Mouse (Mus musculus) thymus, adult 18-20 months (tissue): ENCODE data around the gene Gm21954.
A peak's percentile ranks its signal among the peaks of the same experiment; 100 is the strongest.

Experiments
- DNase-seq, 2 experiments: peaks; one replicate each; pipeline ENCODE4 v3.0.0; 2022; ENCODE audit warnings: mixed read lengths in 2 of 2

Gene Gm21954

DNA sequence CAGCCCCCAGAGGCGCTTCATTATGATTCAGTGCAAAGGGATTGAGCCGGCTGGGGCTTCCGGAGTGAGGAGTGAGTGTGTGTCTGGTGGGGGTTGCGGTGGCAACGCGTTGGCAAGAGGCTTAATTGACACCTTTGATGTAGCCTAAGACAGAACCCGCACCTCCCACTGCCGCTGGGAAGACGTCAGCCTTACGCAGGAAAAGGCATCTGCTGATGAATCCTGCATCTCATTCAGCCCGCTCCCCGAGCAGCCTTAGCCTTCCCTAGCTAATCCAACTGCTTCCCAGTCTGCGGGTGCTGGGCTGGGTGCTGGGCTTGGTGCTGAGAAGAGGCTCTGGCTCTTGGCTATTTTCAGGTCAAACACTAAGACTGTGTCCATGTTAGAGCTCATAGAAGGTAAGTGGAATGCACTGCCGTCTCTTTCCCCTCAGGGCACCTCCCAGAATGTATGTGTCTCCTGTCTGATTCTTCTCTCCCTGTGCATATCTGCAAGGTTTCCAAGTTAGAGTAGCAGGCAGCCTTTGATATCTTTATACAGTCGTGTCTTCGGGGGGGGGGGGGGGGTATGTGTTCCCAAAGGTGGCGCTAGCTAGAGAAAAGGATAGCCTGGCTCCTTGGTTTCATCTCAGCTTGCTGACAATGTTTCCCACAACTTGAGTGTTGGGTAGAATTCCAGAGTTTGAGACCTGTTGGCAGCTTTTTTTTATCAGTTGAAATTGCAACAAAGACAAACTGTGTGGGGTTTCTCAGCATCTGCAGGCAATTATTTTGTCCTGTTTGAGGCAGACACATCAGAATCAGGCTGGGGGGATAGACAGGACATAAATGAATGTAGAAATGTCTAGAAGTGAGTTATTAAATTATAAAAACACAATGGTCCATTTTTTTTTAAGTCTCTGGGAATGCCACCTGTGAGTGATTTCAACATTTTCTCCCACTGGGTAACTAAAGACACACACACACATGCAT is 10.0 kb downstream of the Gm21954 start:
- no peak for DNase-seq

GRCm38 (mm10) chr3:55461092-55461491 is 10.9 kb downstream of the Gm21954 start:
- DNase-seq = no peak

DNA sequence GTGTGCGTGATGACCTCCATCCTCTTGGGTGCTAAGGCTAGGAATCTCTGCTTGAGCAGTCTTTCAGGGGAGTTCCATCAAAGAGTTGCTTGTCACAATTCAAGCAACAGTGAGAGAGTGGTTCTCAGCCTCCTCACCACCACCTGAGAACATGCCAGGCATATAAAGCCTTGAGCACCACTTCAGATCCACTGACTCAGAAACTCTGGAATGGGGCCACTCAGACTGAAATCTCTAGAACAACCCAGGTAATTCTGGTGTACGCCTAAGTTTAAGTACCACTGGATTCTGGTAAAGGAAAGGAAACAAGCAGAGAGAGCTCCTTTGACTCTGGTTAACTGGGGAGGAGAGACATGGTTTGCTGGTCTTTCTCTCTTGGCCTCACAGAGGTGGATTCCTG is 19.5 kb downstream of the Gm21954 start:
- no peak for DNase-seq

- no peak for DNase-seq
These were observed 20.1 kb downstream of the Gm21954 start for GRCm38 (mm10) chr3:55451877-55452276.

DNA sequence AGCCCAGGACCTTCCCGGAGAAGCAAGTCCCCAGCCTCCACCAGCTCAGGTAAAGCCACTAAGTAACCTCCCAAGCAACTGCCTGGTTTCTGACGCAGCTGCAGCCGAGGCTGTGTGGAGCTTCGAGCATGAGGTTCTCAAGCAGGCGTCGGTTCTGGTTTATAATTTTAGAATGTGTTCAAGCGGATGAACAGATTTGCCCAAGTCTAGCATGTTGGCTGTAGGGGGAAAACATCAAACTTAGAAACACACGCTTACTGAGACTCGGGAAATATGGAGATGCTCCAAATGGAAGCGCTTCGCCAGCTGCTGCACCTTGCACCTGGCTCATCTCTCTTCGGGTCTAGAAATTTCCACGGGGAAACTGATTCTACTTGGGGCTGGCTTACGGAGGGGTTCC is 21.0 kb downstream of the Gm21954 start:
- DNase-seq = no peak

- no peak for DNase-seq
These were observed 22.9 kb downstream of the Gm21954 start for GRCm38 (mm10) chr3:55449148-55449547.

- no peak for DNase-seq
These were observed 24.2 kb downstream of the Gm21954 start for GRCm38 (mm10) chr3:55447486-55448460.

GRCm38 (mm10) chr3:55446681-55447080 is 25.3 kb downstream of the Gm21954 start:
- DNase-seq = no peak

DNA sequence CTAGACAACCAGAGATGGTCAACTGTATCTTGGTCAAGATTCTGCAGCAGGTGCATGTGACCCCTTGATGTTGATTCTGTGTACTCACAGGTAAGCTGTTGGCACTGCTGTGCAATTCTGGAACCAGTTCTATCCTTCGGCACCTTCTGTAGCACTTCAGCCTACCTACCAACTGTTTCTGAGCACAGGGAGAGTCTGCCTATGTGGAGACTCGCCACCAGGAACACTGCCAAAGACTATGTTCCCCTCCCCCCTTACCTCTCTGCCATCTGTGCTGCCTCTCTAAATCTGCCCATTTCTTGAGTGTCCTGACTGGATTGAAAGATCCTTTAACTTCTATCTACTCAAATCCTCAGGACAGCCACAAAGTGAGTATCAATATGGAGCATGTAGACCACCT is 28.3 kb downstream of the Gm21954 start:
- no peak for DNase-seq

DNA sequence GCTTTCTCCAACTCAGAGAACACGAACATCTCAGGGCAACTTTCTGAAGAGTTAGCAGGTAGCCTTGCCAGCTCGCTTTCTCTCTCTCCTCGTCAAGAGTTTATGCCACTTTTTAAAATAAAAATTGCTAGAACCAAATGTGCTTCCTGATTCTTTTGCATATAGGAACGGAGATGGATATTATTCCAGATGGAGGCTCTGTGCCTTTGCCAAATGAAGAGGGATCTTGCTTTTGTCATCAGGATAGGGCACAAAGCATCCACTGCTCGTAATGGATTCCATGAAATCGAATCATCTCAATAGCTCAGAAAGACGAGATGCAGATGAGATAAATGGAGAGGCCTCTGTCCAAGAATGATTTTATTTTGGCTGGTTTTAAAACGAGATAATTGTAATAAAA is 28.7 kb downstream of the Gm21954 start:
- no peak for DNase-seq

DNA sequence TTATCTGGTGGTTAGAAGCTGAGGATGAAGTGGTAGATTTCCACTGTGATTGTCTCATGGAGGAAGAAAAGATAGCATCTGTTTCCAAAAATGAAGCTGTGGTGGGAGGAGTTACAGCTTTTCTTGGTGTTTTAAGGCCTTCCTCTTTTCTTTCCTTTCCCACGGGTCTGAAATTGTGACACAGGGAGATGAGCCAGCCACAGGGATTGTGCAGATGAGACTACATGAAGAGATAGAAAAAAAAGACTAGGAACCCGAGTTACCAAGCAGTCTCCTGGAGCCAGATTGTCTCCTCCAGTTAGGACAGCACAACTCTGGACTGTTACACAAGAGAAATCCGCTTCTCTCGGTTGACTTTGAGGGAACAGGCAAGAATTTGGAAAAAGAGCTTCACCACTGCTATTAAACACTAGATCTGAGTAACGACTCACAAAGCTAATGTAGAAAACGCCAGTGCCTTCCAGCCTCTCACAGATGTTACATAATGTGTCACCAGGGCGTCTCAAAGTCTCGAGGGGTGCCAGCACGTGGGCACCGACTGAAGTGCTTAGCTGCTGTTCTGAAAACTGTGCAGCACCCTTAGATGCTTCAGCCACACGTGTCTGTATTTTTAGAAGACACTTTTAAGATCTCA is 29.9 kb downstream of the Gm21954 start:
- DNase-seq = no peak

DNA sequence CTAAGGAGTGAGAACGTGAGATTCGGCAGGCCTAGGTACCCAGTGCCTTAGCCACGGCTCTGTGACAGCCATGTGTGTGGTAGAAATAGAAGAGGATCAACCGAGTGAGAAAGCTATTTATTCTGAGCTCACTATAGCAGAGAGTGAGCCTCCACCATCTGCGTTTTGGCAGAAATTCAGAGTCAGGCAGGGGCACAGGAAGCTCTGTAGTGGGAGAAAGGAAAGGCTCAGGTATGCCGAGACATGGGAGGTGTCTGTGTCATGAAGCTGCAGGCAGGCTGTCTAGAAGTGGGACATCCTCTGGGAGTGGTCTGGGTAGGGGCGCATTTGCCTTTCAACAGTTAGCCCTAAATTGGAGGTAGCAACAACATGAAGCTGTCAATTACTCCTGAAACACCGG is 31.7 kb downstream of the Gm21954 start:
- no peak for DNase-seq

DNA sequence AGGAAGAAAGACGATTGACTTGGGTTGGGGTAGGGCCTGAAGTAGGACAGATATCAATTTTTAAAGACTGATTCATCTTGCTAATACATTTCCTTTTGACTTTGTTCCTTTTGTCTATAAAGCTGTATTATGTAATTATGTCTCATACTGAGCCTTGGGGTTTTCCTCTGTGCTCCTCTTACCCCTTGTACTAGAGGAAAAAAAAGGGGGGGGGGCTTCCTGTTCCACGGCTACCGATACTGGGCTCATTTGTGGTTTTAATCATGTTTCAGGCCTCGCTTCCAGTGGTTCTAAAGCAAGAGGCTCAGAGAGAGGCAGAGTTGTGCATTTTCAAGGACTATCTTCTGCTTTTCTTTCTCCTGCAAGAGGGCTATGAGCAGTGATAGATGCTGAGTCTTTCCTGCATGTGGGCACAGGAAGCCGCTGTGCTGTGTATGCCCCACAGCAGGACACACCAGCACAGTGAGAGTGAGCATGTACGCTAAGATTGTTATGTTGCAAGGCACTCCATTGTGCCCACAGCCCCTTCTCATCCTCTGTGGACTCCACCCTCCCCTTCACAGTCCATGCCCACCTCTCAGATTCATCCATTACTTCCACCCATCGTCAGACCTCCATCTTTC is 33.1 kb downstream of the Gm21954 start:
- no peak for DNase-seq

GRCm38 (mm10) chr3:55434276-55434675 is 37.7 kb downstream of the Gm21954 start:
- no peak for DNase-seq

DNA sequence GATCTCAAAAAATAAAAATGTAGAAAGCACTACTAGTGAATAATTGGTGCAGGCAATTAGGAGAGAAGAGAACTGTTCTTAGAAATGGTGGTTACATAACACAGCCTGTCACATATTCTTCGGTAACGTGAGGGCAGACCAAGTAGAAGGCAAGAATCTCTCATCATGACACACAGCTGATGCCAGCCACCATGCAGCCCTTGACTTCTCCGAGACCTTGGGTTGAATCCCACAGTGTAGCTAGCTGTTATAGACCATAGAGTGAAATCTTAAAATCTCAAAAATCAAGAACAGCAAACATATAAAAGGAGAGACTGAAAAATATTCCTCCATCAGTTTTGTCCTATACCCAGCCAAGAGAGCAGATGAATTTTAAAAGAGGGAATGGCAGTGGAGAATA is 40.8 kb downstream of the Gm21954 start:
- DNase-seq = no peak

DNA sequence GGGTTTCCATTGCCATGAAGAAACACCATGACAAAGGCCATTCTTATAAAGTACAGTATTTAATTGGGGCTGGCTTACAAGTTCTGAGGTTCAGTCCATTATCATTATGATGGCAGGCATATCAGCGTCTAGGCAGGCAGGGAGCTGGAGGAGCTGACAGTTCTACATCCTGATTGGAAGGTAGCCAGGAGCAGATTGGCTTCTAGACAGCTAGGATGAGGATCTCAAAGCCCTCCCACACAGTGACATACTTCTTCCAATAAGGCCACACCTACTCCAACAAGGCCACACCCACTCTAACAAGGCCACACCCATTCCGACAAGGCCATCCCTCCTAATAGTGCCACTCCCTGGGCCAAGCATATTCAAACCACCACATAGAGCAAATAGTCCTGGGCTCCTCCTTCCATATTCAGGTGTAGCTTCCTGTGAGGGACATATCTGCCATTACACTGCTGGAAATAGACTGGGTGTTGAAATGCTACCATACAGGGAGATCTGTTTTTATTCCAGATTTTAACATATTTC is 41.9 kb downstream of the Gm21954 start:
- no peak for DNase-seq

- no peak for DNase-seq
These were observed 48.2 kb downstream of the Gm21954 start for GRCm38 (mm10) chr3:55423640-55424397.

DNA sequence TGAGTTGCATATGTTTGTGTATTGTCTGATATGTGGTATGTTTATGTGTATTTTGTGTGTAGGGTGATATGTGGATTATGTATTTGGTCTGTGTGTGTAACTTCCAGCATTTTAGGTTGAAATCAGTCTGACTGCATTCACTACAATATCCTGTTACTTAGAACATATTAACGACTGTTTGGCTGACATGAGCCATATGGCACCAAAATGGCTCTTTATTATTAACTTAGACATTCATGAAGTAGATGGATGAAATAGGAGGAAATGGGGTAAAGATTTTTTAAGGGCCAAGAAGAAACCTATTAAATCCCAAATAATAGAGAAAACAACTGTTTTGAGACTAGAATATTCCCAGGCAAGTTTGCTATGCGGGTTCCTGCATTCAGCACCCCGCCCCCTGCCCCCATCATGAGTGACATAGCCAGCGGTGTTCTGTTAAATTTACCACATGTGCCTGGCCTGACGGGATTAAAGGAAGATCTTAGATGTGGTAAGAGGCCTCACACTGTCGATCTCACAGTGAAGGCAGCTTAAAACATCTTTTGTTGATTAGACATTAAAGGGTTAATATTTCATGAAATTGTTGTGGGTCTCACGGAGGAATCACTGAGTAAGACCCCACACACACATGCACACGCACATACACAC is 51.5 kb downstream of the Gm21954 start:
- no peak for DNase-seq

DNA sequence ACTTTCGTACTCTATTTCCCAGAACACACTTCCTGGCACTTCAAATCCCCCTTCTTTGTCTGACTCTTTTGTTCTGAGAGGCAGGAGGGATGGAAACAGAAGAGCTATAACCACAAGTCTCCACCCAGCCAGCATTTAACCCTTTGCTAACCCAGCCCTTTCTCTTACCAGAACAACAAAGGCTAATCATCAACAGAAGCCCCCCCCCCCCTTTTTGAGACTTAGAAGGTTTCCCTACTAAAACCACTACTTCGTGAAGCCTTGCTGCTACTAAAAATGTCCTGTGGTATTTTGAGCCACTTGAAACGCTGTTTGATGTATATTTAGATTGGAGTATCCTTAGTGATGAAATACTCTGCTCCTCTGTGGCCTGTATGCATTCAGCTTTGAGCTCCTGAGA is 52.7 kb downstream of the Gm21954 start:
- no peak for DNase-seq

DNA sequence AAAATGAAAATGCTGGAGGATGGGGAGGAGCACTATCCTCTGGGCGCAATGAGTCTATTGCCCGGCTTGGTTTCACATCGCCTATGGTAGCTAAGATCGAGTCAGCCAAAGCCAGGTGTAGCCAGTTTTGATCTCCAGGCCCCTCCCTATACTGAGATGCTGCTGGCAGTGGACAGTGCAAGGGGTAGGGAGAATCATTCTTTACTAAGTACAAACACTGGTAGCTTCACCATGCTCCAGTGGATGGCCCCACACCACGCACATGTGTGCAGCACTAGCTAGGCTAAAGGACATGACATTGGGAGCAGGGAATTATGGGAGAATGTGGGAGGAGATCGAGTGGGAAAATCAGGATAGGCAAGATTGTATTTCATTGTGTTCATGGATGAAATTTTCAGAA is 53.2 kb downstream of the Gm21954 start:
- no peak for DNase-seq

GRCm38 (mm10) chr3:55415527-55415950 is 56.5 kb downstream of the Gm21954 start:
- DNase-seq = peak; percentile 5 to 14
